Comparison of ENCODE assay signal across 13 mouse cellular contexts in genomic region chr11:45900233-45901015, GRCm38 (mm10). TPM values are rescaled to one million over a fixed set of nuclear protein-coding genes. Genes with fewer than 3 reads are reported as not detected.
DNase-seq lines count a peak whose midpoint lies in the region; ATAC-seq and TF ChIP-seq lines count a peak whose summit lies in the region.
"Had no signal": no experiment of that assay in that cellular context is flagged by ENCODE, and none has a peak within 500 bp of the region (broad histone marks: within the 10 kb centered on the region; RNA-seq: fewer than 3 reads in every experiment).

No protein-coding gene starts in this region.

- no peak overlapping the region for H3K9ac ChIP-seq in kidney, postnatal 0 days (ENCODE audit: low read depth, low read length)
- no peak overlapping the region for H3K9ac ChIP-seq in heart, postnatal 0 days (replicated peaks; ENCODE audit: low read depth, low read length)
- no peak overlapping the region for H3K9ac ChIP-seq in limb, embryonic 14.5 days (ENCODE audit: low read depth, low read length, severe bottlenecking)
- H3K9ac ChIP-seq: liver, embryonic 13.5 days had no signal

- H3K4me3 ChIP-seq in gastrocnemius, adult 2 months, result peak overlapping the region; percentile 4
- H3K4me3 ChIP-seq in kidney, postnatal 0 days (replicated peaks; ENCODE audit: low read depth, low read length), result no peak overlapping the region
- H3K4me3 ChIP-seq in heart, postnatal 0 days (ENCODE audit: low read depth, low read length), result no peak overlapping the region
- no peak overlapping the region for H3K4me3 ChIP-seq in limb, embryonic 14.5 days (replicated peaks; ENCODE audit: low read length)
- H3K4me3 ChIP-seq: liver, embryonic 13.5 days had no signal

- H3K4me2 ChIP-seq in kidney, postnatal 0 days (ENCODE audit: low read length), result peak overlapping the region; percentile 2; the same call in 1 of the 2 replicates
- no peak overlapping the region for H3K4me2 ChIP-seq in heart, postnatal 0 days (ENCODE audit: low read depth, low read length)
- no peak overlapping the region for H3K4me2 ChIP-seq in limb, embryonic 14.5 days (replicated peaks; ENCODE audit: low read depth, low read length, severe bottlenecking)
- H3K4me2 ChIP-seq: liver, embryonic 13.5 days had no signal

- no peak for TF ChIP-seq CTCF in gastrocnemius, adult 2 months (IDR thresholded peaks at IDR 0.05)
- TF ChIP-seq CTCF in kidney, postnatal 0 days (IDR thresholded peaks at IDR 0.05; ENCODE audit: low read depth), result no peak
- TF ChIP-seq CTCF in heart, postnatal 0 days (IDR thresholded peaks at IDR 0.05; ENCODE audit: low read depth), result no peak

- WGBS in kidney, postnatal 0 days, result 56% methylated on average over 11 of the region's 11 CpGs
- 55% methylated on average over 11 of the region's 11 CpGs for WGBS in heart, postnatal 0 days
- WGBS in limb, embryonic 14.5 days, result 39% methylated on average over 11 of the region's 11 CpGs

- H3K27me3 ChIP-seq in kidney, postnatal 0 days (ENCODE audit: insufficient read depth, low read length), result no peaks in the 10 kb centered on the region
- H3K27me3 ChIP-seq in heart, postnatal 0 days (ENCODE audit: control insufficient read depth, insufficient read depth, low read length), result no peaks in the 10 kb centered on the region
- no peaks in the 10 kb centered on the region for H3K27me3 ChIP-seq in limb, embryonic 14.5 days (ENCODE audit: control insufficient read depth, insufficient read depth, low read length)
- H3K27me3 ChIP-seq: liver, embryonic 13.5 days had no signal

- no peaks in the 10 kb centered on the region for H3K4me1 ChIP-seq in kidney, postnatal 0 days (replicated peaks; ENCODE audit: insufficient read depth, low read length)
- peaks cover 9% of the 10 kb centered on the region; the same call in 1 of the 2 replicates for H3K4me1 ChIP-seq in heart, postnatal 0 days (ENCODE audit: control insufficient read depth, insufficient read depth)
- H3K4me1 ChIP-seq in limb, embryonic 14.5 days (ENCODE audit: control insufficient read depth, insufficient read depth, low read length), result peaks cover 7% of the 10 kb centered on the region; the same call in 1 of the 2 replicates

- no peak for TF ChIP-seq POLR2A in limb, embryonic 14.5 days (IDR thresholded peaks at IDR 0.05; ENCODE audit: borderline replicate concordance, extremely low read depth, insufficient read depth, insufficient read length)

- no peak for TF ChIP-seq EP300 in heart, postnatal 0 days (IDR thresholded peaks at IDR 0.05; ENCODE audit: low read depth)

- no peak for ATAC-seq in kidney, postnatal 0 days (replicated peaks; ENCODE audit: low FRiP score, low read depth)
- ATAC-seq in heart, postnatal 0 days (ENCODE audit: insufficient read depth, low read depth), result peak; percentile 81
- peak; percentile 44; the same call in 1 of the 2 replicates for ATAC-seq in limb, embryonic 14.5 days (ENCODE audit: low FRiP score, low read depth)
- ATAC-seq in erythroid progenitor cell, adult 5-6 weeks (replicated peaks; ENCODE audit: low FRiP score, poor library complexity, severe bottlenecking), result no peak

- H3K36me3 ChIP-seq in kidney, postnatal 0 days (ENCODE audit: insufficient read depth, low read length), result peaks cover 11% of the 10 kb centered on the region
- H3K36me3 ChIP-seq in heart, postnatal 0 days (replicated peaks; ENCODE audit: control insufficient read depth, insufficient read depth, low read length), result peaks cover 33% of the 10 kb centered on the region
- H3K36me3 ChIP-seq in limb, embryonic 14.5 days (ENCODE audit: control insufficient read depth, insufficient read depth, low read length), result peaks cover 53% of the 10 kb centered on the region

- H3K27ac ChIP-seq in gastrocnemius, adult 2 months, result peak overlapping the region; percentile 84
- no peak overlapping the region for H3K27ac ChIP-seq in kidney, postnatal 0 days
- H3K27ac ChIP-seq in heart, postnatal 0 days (ENCODE audit: low read depth), result peak overlapping the region; percentile 75
- 0 out of 2 replicates have a peak overlapping the region, but pooled peaks have one; percentile 8 for H3K27ac ChIP-seq in limb, embryonic 14.5 days (replicated peaks; ENCODE audit: low read depth, low read length)
- H3K27ac ChIP-seq: liver, embryonic 13.5 days had no signal

- no peaks in the 10 kb centered on the region for H3K9me3 ChIP-seq in kidney, postnatal 0 days (replicated peaks; ENCODE audit: low read length)
- no peaks in the 10 kb centered on the region for H3K9me3 ChIP-seq in heart, postnatal 0 days (replicated peaks; ENCODE audit: control insufficient read depth, low read length)
- H3K9me3 ChIP-seq in limb, embryonic 14.5 days (ENCODE audit: control insufficient read depth, low read length), result no peaks in the 10 kb centered on the region
- H3K9me3 ChIP-seq: liver, embryonic 13.5 days had no signal

- intact Hi-C loops in gastrocnemius, adult 2 months (cut with DNase I), result no loop called here
- intact Hi-C loops in gastrocnemius, postnatal 14 days (cut with DNase I; ENCODE audit: low total_unique reads), result no loop called here
- intact Hi-C loops in left cerebral cortex, postnatal 14 days (cut with DNase I), result no loop called here

- DNase-seq in gastrocnemius, adult 2 months, result peak; percentile 51
- DNase-seq in gastrocnemius, postnatal 14 days, result no peak
- DNase-seq in kidney, postnatal 0 days (ENCODE audit: low spot score), result no peak
- no peak for DNase-seq in kidney, adult 18-20 months
- DNase-seq in heart, postnatal 0 days (ENCODE audit: low spot score), result peak; percentile 39
- peak; percentile 51 for DNase-seq in limb, embryonic 14.5 days (ENCODE audit: low spot score)
- no peak for DNase-seq in left cerebral cortex, postnatal 14 days (ENCODE audit: low spot score in 2 of 2)
- DNase-seq: B cell, adult 2 months; cerebellum, adult 11-12 months; kidney, postnatal 14 days; liver, embryonic 13.5 days; thymus, postnatal 14 days had no signal

RNA-seq across cellular contexts. Expression of gene Lsm11, which starts 44.3 kb away (rescaled TPM):
- 1 to 10 TPM; 1.8 to 2.5 TPM for total RNA-seq in gastrocnemius, adult 2 months (2021)
- 1 to 10 TPM; 3.0 to 3.1 TPM for total RNA-seq in gastrocnemius, postnatal 14 days (2021)
- polyA plus RNA-seq in kidney, postnatal 0 days (2015; fragmentation: Nextera tagmentation; extraction: Ambion mirVana), result 4.1 and 4.3 TPM in 2 replicates
- total RNA-seq in heart, postnatal 0 days (2014; rRNA removed; ENCODE audit: low replicate concordance), result 8.9 and 13.5 TPM in 2 replicates
- 3.2 and 3.4 TPM in 2 replicates for polyA plus RNA-seq in heart, postnatal 0 days (2015; fragmentation: Nextera tagmentation; extraction: Ambion mirVana)
- polyA plus RNA-seq in limb, embryonic 14.5 days (2012; rRNA removed), result 7.2 and 8.4 TPM in 2 replicates
- polyA plus RNA-seq in limb, embryonic 14.5 days (2014; fragmentation: Nextera tagmentation; extraction: Ambion mirVana), result 8.2 TPM in 2 replicates
- total RNA-seq in erythroid progenitor cell, adult 5-6 weeks (2015; ENCODE audit: low replicate concordance), result 0.42 and 0.72 TPM in 2 replicates
- total RNA-seq in erythroid progenitor cell, adult 5-6 weeks (2017; ENCODE audit: low replicate concordance), result 1.3 and 1.6 TPM in 2 replicates
- total RNA-seq in left cerebral cortex, postnatal 14 days (2021), result 10 to 100 TPM; 71.1 to 85.1 TPM

RNA-seq across cellular contexts. Expression of gene Clint1, which starts 48.6 kb away (rescaled TPM):
- total RNA-seq in gastrocnemius, adult 2 months (2021), result 10 to 100 TPM; 40.2 to 44.9 TPM
- 10 to 100 TPM; 32.4 to 37.7 TPM for total RNA-seq in gastrocnemius, postnatal 14 days (2021)
- polyA plus RNA-seq in kidney, postnatal 0 days (2015; fragmentation: Nextera tagmentation; extraction: Ambion mirVana), result 88.4 and 90.3 TPM in 2 replicates
- total RNA-seq in heart, postnatal 0 days (2014; rRNA removed; ENCODE audit: low replicate concordance), result 32.3 and 33.8 TPM in 2 replicates
- 28.8 and 30.1 TPM in 2 replicates for polyA plus RNA-seq in heart, postnatal 0 days (2015; fragmentation: Nextera tagmentation; extraction: Ambion mirVana)
- 99.8 and 102 TPM in 2 replicates for polyA plus RNA-seq in limb, embryonic 14.5 days (2012; rRNA removed)
- 77.3 and 81.3 TPM in 2 replicates for polyA plus RNA-seq in limb, embryonic 14.5 days (2014; fragmentation: Nextera tagmentation; extraction: Ambion mirVana)
- 34.6 and 36.9 TPM in 2 replicates for total RNA-seq in erythroid progenitor cell, adult 5-6 weeks (2015; ENCODE audit: low replicate concordance)
- total RNA-seq in erythroid progenitor cell, adult 5-6 weeks (2017; ENCODE audit: low replicate concordance), result 32.9 and 46.5 TPM in 2 replicates
- 10 to 100 TPM; 46.1 to 49.2 TPM for total RNA-seq in left cerebral cortex, postnatal 14 days (2021)

RNA-seq across cellular contexts. Expression of gene Thg1l, which starts 54.9 kb away (rescaled TPM):
- 1 to 10 TPM; 2.3 to 2.9 TPM for total RNA-seq in gastrocnemius, adult 2 months (2021)
- 1 to 10 TPM; 5.4 to 5.7 TPM for total RNA-seq in gastrocnemius, postnatal 14 days (2021)
- 12.1 and 12.4 TPM in 2 replicates for polyA plus RNA-seq in kidney, postnatal 0 days (2015; fragmentation: Nextera tagmentation; extraction: Ambion mirVana)
- total RNA-seq in heart, postnatal 0 days (2014; rRNA removed; ENCODE audit: low replicate concordance), result 12.8 and 31.3 TPM in 2 replicates
- 3.9 and 5.8 TPM in 2 replicates for polyA plus RNA-seq in heart, postnatal 0 days (2015; fragmentation: Nextera tagmentation; extraction: Ambion mirVana)
- 14.8 and 15.0 TPM in 2 replicates for polyA plus RNA-seq in limb, embryonic 14.5 days (2012; rRNA removed)
- polyA plus RNA-seq in limb, embryonic 14.5 days (2014; fragmentation: Nextera tagmentation; extraction: Ambion mirVana), result 11.2 and 11.6 TPM in 2 replicates
- 1.4 and 1.7 TPM in 2 replicates for total RNA-seq in erythroid progenitor cell, adult 5-6 weeks (2015; ENCODE audit: low replicate concordance)
- 1.4 and 1.5 TPM in 2 replicates for total RNA-seq in erythroid progenitor cell, adult 5-6 weeks (2017; ENCODE audit: low replicate concordance)
- 1 to 10 TPM; 7.4 to 10.0 TPM for total RNA-seq in left cerebral cortex, postnatal 14 days (2021)

Comparison
In these comparisons a context has a peak if more than half of its experiments do, and no peak if none do; other contexts are left out.
1. DNase-seq: peak in gastrocnemius, adult 2 months (single experiment), heart, postnatal 0 days (single experiment) and limb, embryonic 14.5 days (single experiment); none in gastrocnemius, postnatal 14 days (single experiment), kidney, postnatal 0 days (single experiment), kidney, adult 18-20 months (single experiment) and left cerebral cortex, postnatal 14 days (0 of 2).
2. ATAC-seq: peak in heart, postnatal 0 days (single experiment) and limb, embryonic 14.5 days (single experiment); none in kidney, postnatal 0 days (single experiment) and erythroid progenitor cell, adult 5-6 weeks (single experiment).